Mouse (Mus musculus): ENCODE data around the gene Hist1h2be.

DNA sequence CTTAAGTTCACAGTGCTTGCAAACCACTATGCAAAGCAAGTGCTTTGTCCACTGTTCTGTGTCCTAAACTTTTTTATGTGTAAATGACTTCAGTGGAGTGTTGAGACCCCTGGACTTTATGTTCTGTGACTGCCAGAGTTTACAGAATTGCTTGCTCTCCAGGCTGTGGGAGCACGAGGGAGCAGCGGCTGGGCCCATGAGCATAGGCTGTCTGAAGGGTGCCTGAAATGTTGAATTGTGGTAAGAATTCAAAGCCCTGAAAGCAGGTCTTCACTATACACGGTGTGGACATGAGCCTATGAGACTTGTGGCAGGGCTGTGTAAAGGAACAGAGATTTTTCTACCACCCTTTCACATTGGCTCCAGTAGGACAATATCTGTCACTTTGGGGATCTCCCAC is 9.3 kb downstream of the Hist1h2be start:
- TF ChIP-seq CTCF (IDR thresholded peaks at IDR 0.05) (no peak), EP300 (IDR thresholded peaks at IDR 0.05) (no peak)
